Mouse (Mus musculus) layer of hippocampus, adult 18-20 months (tissue): ENCODE results near the gene Gnat1. TPM values are rescaled to one million over a fixed set of nuclear protein-coding genes. Genes with fewer than 3 reads are reported as not detected.

Experiments used
- DNase-seq, 2 experiments: peaks; one replicate each; pipeline ENCODE4 v3.0.0; 2022; ENCODE audit warnings: low spot score in 2 of 2
- total RNA-seq, 2 experiments: library from RNA; stranded (reverse); gene quantifications; 2 replicates each; pipeline ENCODE4 v1.2.3; 2021

The Gnat1 gene
- total RNA-seq, 2 experiments from 2014 or later, result not detected

DNA sequence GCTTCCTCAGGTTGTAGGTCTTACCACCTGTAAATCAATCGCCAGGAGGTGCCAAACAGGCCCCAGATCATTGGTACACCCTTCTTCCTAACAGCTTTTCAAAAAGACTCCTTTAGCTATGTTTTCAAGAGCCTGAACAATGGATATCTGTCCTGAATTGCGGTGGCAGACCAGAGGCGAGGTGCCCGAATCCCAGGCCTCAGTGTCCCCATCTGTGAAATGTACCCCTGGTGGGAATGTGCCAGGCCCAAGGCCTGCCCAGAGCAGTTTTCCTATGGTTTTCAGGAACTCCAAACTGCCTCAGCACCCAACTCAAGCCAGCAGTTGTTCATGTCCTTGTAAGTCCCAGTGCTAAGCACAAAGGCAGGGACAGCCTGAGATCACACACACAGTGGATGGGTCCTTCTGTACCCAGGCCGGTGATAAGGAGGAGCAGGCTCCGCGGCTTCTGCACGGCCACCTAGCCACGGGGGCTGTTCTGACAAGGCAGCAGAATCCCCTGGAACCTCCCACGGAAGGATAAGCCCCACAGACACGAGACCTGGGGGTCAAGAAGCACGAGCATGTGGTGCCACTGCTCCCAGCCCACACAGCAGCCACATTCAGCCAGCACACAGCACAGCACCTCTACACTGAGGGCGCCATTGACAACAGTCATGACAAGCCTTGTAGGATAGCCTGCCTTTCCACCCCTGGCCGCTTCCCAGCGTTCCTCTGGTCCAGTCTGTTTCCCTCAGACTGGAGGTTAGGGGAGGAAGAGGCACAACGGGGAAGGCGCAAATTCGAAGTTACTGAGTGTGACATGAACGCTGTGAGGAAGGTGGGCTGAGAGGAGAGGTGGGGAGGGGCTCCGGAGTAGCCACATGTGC, 51.9 kb downstream of the Gnat1 start:
- no peak for DNase-seq

DNA sequence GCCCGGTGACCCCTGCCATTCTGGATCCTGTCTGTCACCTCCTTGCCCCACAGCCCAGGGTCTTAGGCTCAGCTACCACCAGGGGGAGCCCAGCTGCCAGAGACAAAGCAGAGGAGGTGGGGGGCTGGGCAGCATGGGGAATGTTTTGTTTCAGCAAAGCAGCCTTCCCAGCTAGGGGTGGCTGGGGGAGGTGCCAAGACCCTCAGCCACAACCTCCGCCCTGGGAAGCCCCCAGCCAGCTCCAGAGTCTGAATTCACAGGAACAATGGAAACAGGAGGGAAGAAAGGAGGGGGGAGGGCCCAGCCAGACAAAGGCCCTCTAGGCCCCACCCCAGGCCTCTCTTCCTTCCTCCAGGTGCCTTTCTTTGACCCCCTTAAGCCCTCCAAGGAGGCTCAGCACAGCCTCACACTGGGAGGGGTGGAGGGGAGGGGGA, 52.7 kb downstream of the Gnat1 start:
- peak; percentile 61 to 83 for DNase-seq

DNA sequence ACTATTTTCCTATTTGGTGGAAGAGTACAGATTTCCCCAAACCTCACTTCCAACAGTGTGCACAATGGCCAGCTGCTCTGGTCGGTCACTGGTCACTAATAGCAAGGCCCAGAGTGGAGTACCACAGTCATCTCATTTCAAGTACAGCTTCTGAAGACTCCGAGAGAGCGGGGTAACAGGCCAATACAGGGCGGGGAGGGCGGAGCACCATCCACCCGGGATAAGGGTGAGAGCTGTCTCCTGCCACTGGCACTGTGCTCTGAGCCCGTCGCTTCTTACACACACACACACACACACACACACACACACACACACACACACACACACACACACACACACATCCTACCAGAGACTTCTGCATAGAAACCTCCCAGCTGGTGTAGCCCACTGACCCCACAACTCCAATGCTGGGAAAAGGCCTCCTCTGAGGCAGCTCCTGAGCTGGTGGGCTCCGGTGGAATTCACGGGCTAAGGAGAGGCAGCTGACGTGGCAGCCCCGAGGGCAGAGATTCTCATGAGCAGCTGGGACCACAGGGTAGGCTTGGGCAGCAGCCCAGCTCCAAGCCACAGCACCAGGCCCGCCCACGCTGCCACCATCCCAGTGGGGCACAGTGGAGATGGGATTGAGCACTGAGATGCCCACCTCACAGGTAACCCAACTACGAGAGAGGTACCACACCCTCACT, 53.2 kb downstream of the Gnat1 start:
- no peak for DNase-seq

GRCm38 (mm10) chr9:107625351-107626128, 54.0 kb downstream of the Gnat1 start:
- DNase-seq, result no peak

GRCm38 (mm10) chr9:107624951-107625350, 54.6 kb downstream of the Gnat1 start:
- DNase-seq, result no peak

GRCm38 (mm10) chr9:107624539-107624938, 55.0 kb downstream of the Gnat1 start:
- no peak for DNase-seq

Other genes starting within 250 kb of the Gnat1 start
- gene Tmem115, start 145.8 kb downstream of the Gnat1 start, total RNA-seq, result 10 to 100 TPM; 41.7 to 42.3 TPM
- 10 to 100 TPM; 15.4 to 17.2 TPM for gene Cyb561d2, start 137.5 kb downstream of the Gnat1 start, total RNA-seq
- gene Nprl2, start 137.5 kb downstream of the Gnat1 start, total RNA-seq, result 10 to 100 TPM; 40.6 to 44.5 TPM
- 1 to 10 TPM; 5.7 to 6.2 TPM for gene Zmynd10, start 132.4 kb downstream of the Gnat1 start, total RNA-seq
- 10 to 100 TPM; 16.3 to 18.1 TPM for gene Rassf1, start 128.2 kb downstream of the Gnat1 start, total RNA-seq
- gene Tusc2, start 116.5 kb downstream of the Gnat1 start, total RNA-seq, result 10 to 100 TPM; 86.2 to 86.5 TPM
- gene Hyal2, start 111.8 kb downstream of the Gnat1 start, total RNA-seq, result 10 to 100 TPM; 15.8 to 16.6 TPM
- 1 to 10 TPM; 5.1 to 7.3 TPM for gene Hyal1, start 102.8 kb downstream of the Gnat1 start, total RNA-seq
- 10 to 100 TPM; 10.7 to 13.5 TPM for gene Naa80, start 100.8 kb downstream of the Gnat1 start, total RNA-seq
- 1 to 10 TPM; 1.1 to 1.4 TPM for gene Hyal3, start 98.9 kb downstream of the Gnat1 start, total RNA-seq
- gene Ifrd2, start 92.1 kb downstream of the Gnat1 start, total RNA-seq, result 10 to 100 TPM; 12.5 to 13.2 TPM
- gene Sema3b, start 70.5 kb downstream of the Gnat1 start, total RNA-seq, result 1 to 10 TPM; 1.5 to 2.5 TPM
- gene Gnai2, start 44.3 kb downstream of the Gnat1 start, total RNA-seq, result 100 to 1,000 TPM; 228 to 231 TPM
- 10 to 100 TPM; 57.8 to 62.6 TPM for gene Slc38a3, start 10.2 kb downstream of the Gnat1 start, total RNA-seq
- 1 to 10 TPM; 2.8 to 5.9 TPM for gene Sema3f, start 30.8 kb upstream of the Gnat1 start, total RNA-seq
- 100 to 1,000 TPM; 126 to 142 TPM for gene Rbm5, start 91.3 kb upstream of the Gnat1 start, total RNA-seq
- gene Rbm6, start 193.5 kb upstream of the Gnat1 start, total RNA-seq, result 10 to 100 TPM; 52.3 to 59.6 TPM
- gene Mon1a, start 208.4 kb upstream of the Gnat1 start, total RNA-seq, result 10 to 100 TPM; 25.9 to 27.4 TPM
- 1 to 10 TPM; 1.9 TPM for gene Mst1r, start 227.2 kb upstream of the Gnat1 start, total RNA-seq
- gene Actl11, start 248.8 kb upstream of the Gnat1 start, total RNA-seq, result not detected